Mouse (Mus musculus) MEL (cell line): ENCODE results near the gene Gyg.

ENCODE experiments used
- CTCF ChIP-seq, 3 experiments: IDR thresholded peaks in 2 of 3; conservative IDR thresholded peaks in 1 of 3; 2 replicates each; pipeline ENCODE4 v1.5.1; 2011 to 2012; ENCODE audit warnings: low read length in 3 of 3, low read depth in 2 of 3, mild to moderate bottlenecking in 2 of 3, improper control_type of control experiment in 1 of 3, inconsistent platforms in 1 of 3, mixed read lengths in 1 of 3, moderate library complexity in 1 of 3; ENCODE audit not compliant: control insufficient read depth in 1 of 3, insufficient read depth in 1 of 3, poor library complexity in 1 of 3, severe bottlenecking in 1 of 3
- HCFC1 ChIP-seq: IDR thresholded peaks from 2 replicates; pipeline ENCODE4 v1.6.1; 2012; ENCODE audit warnings: low read depth, mild to moderate bottlenecking, inconsistent platforms, low read length, improper control_type of control experiment, moderate library complexity

DNA sequence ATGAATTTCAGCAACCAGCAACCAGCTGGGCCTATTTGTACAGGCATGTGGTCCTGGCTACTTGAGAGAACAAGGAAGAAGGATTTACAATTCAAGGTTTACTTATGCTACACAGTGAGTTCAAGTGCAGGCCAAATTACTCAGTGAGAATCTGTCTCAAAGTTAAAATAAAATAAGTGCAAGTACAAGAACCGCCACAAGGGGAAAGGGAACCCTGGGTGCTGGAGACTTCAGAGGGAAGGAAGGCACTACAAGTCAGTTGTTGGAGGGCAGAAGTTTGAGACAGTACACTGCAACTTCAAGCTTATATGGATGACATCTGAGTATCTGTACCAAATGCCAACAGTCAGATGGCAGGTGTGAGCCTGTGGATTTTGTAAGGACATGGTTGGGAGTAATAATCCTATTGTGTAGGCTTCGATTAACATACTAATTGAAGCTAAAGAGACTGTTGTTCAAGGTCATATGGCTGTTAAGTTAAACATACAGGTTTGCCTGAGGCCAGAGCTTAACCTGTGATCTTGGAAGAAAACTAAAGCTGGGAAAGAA lies 28.0 kb downstream of the Gyg start:
- peak in 2 of 3 experiments; percentile 18 to 35; a peak in 3 of 6 replicates for TF ChIP-seq CTCF (IDR thresholded peaks at IDR 0.05 in 2 of 3, conservative IDR thresholded peaks at IDR 0.05 in 1 of 3; ENCODE audit: control insufficient read depth in 1 of 3, insufficient read depth in 1 of 3, low read depth in 2 of 3, low read length in 3 of 3, poor library complexity in 1 of 3, severe bottlenecking in 1 of 3)
- TF ChIP-seq HCFC1 = no peak
